Mouse (Mus musculus): ENCODE data around the gene Kcnj10. TPM values are rescaled to one million over a fixed set of nuclear protein-coding genes. Genes with fewer than 3 reads are reported as not detected.
A peak's percentile ranks its signal among the peaks of the same experiment; 100 is the strongest.

Kcnj10 gene
- polyA plus RNA-seq, 1 experiment from 2014 or later: 2.6 TPM

DNA sequence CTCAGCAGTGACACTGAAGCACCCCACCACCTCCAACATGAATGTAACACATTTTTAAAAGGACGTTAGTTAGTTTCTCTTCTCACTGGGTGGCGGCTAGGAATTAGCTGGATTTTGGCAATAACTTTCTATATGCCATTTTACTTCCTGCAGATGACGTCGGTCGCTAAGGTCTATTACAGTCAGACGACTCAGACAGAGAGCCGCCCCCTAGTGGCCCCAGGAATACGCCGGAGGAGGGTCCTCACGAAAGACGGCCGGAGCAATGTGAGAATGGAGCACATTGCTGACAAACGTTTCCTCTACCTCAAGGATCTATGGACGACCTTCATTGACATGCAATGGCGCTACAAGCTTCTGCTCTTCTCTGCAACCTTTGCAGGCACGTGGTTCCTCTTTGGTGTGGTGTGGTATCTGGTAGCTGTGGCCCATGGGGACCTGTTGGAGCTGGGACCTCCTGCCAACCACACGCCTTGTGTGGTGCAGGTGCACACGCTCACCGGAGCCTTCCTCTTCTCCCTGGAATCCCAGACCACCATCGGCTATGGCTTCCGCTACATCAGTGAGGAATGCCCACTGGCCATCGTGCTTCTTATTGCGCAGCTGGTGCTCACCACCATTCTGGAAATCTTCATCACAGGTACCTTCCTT is 27.9 kb downstream of the Kcnj10 start:
- WGBS: 33% methylated on average over 23 of the region's 23 CpGs
- H3K4me1 ChIP-seq (ENCODE audit: control insufficient read depth, insufficient read depth, low read length): no peaks in the 10 kb centered on the region
- H3K9me3 ChIP-seq (ENCODE audit: control insufficient read depth, low read length): no peaks in the 10 kb centered on the region
- no peaks in the 10 kb centered on the region for H3K27me3 ChIP-seq (ENCODE audit: control insufficient read depth, insufficient read depth, low read length)
- no peak overlapping the region for H3K4me3 ChIP-seq (ENCODE audit: low read depth, low read length)
- no peak overlapping the region for H3K4me2 ChIP-seq (ENCODE audit: low read depth, low read length)
- no peak overlapping the region for H3K9ac ChIP-seq (replicated peaks; ENCODE audit: low read depth, low read length)
- H3K36me3 ChIP-seq (ENCODE audit: control insufficient read depth, insufficient read depth, low read length): no peaks in the 10 kb centered on the region
- ATAC-seq (ENCODE audit: low read depth): peak; percentile 39
- H3K27ac ChIP-seq (ENCODE audit: low read depth, low read length): no peak overlapping the region

DNA sequence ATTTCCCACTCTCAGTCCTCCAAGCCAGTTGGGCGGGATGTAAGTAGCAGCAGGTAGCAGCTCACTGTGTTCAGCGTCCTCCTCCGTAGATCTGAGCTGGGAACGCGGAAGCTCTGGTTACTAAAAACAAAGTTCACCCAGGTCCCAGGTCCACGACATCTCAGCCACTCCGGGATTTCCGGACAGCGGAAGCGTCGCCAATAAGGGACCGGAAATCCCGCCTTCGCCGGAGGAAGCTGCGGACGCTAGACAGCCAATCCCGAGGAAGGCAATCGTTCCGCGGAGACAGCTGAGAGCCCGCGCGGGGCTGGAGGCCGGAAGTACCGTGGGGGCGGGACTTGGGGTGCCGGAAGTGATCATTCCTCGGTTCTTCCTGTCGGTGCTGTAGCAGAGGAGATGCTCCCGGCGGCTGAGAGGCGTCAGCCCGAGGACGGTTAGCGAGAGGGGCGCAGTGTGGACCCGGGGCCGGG is 35.2 kb downstream of the Kcnj10 start, which contains the start of gene Pigm:
Gene Pigm, plus strand, starts transcription at position 349 of the 470 bp plus-strand sequence.
- Histone ChIP-seq H3K4me1 (ENCODE audit: control insufficient read depth, insufficient read depth, low read length) (peaks cover 26% of the 10 kb centered on the region), H3K4me3 (ENCODE audit: low read depth, low read length) (peak within 1 kb of the TSS; percentile 95), H3K9ac (replicated peaks; ENCODE audit: low read depth, low read length) (peak within 1 kb of the TSS; percentile 78), H3K9me3 (ENCODE audit: control insufficient read depth, low read length) (no peaks in the 10 kb centered on the region), H3K4me2 (ENCODE audit: low read depth, low read length) (peak within 1 kb of the TSS; percentile 99), H3K36me3 (ENCODE audit: control insufficient read depth, insufficient read depth, low read length) (no peaks in the 10 kb centered on the region), H3K27ac (ENCODE audit: low read depth, low read length) (peak within 1 kb of the TSS; percentile 67), H3K27me3 (ENCODE audit: control insufficient read depth, insufficient read depth, low read length) (no peaks in the 10 kb centered on the region)
- WGBS: under 1% methylated on average over 32 of the region's 39 CpGs
- peak; percentile 99 for ATAC-seq (ENCODE audit: low read depth)

DNA sequence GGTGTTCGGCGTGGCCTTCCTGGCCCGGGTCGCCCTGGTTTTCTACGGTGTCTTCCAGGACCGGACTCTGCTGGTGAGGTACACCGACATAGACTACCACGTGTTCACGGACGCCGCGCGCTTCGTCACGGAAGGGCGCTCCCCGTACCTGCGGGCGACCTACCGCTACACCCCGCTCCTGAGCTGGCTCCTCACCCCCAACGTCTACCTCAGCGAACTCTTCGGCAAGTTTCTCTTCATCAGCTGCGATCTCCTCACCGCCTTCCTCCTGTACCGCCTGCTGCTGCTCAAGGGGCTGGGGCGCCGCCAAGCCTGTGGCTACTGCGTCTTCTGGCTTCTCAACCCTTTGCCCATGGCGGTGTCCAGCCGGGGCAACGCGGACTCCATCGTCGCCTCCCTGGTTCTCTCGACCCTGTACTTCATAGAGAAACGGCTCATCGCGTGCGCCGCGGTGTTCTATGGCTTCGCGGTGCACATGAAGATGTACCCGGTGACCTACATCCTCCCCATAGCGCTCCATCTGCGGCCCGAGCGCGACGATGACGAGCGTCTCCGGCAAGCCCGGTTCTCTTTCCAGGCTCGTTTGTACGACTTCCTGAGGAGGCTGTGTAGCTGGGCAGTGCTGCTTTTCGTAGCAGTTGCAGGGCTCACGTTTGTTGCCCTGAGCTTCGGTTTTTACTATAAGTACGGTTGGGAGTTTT is 35.9 kb downstream of the Kcnj10 start:
- ATAC-seq (ENCODE audit: low read depth): no peak; the same call in 1 of the 2 replicates
- 2% methylated on average over 62 of the region's 62 CpGs for WGBS
- Histone ChIP-seq H3K27me3 (ENCODE audit: control insufficient read depth, insufficient read depth, low read length) (no peaks in the 10 kb centered on the region), H3K9me3 (ENCODE audit: control insufficient read depth, low read length) (no peaks in the 10 kb centered on the region), H3K4me3 (ENCODE audit: low read depth, low read length) (peak overlapping the region; percentile 95), H3K9ac (replicated peaks; ENCODE audit: low read depth, low read length) (peak overlapping the region; percentile 78), H3K36me3 (ENCODE audit: control insufficient read depth, insufficient read depth, low read length) (no peaks in the 10 kb centered on the region), H3K4me2 (ENCODE audit: low read depth, low read length) (peak overlapping the region; percentile 99), H3K27ac (ENCODE audit: low read depth, low read length) (peak overlapping the region; percentile 67), H3K4me1 (ENCODE audit: control insufficient read depth, insufficient read depth, low read length) (peaks cover 28% of the 10 kb centered on the region)

DNA sequence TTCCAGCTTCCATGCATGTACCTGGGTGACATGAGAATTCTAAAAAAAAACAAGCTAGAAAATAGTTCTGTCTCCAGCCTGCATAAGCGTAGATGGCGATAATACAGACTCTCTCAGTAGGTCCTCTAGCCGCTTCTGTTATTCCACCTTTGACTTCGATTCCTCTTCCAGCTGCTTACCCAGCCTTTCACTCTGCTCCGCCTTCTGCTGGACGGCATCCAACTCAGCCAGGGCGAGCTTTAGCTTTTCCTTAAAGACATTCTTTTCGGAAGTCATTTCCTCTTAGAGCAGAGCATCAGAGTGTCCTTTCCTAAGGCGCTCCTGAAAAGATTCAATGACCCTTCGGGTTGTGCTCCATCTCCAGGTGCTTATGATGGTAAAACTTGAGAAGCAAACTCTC is 39.1 kb downstream of the Kcnj10 start:
- no peaks in the 10 kb centered on the region for H3K36me3 ChIP-seq (ENCODE audit: control insufficient read depth, insufficient read depth, low read length)
- no peaks in the 10 kb centered on the region for H3K9me3 ChIP-seq (ENCODE audit: control insufficient read depth, low read length)
- no peak for ATAC-seq (ENCODE audit: low read depth)
- 70% methylated on average over 10 of the region's 10 CpGs for WGBS
- no peak overlapping the region for H3K27ac ChIP-seq (ENCODE audit: low read depth, low read length)
- peaks cover 28% of the 10 kb centered on the region for H3K4me1 ChIP-seq (ENCODE audit: control insufficient read depth, insufficient read depth, low read length)
- H3K4me2 ChIP-seq (ENCODE audit: low read depth, low read length): peak overlapping the region; percentile 2; the same call in 1 of the 2 replicates
- H3K4me3 ChIP-seq (ENCODE audit: low read depth, low read length): no peak overlapping the region
- H3K9ac ChIP-seq (replicated peaks; ENCODE audit: low read depth, low read length): no peak overlapping the region
- H3K27me3 ChIP-seq (ENCODE audit: control insufficient read depth, insufficient read depth, low read length): no peaks in the 10 kb centered on the region

DNA sequence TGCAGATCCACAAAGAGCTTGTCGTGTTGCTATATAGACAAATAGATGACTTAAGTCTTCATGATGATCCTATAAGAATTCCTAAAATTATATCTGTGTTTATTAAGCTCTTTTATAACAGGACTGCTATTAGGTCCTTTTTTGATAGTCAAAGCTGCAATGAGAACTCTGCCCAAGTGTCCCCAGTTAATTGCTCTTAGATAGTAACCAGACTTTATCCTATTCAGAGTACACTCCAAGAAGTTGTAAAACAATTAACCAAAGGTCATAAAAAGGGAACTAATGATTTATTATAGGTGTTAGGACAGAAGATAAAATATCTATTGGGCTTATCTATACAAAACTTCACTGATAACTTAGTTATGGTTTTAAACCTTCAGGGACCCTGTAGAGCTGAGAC is 41.1 kb downstream of the Kcnj10 start:
- H3K4me3 ChIP-seq (ENCODE audit: low read depth, low read length): no peak overlapping the region
- peaks cover 27% of the 10 kb centered on the region for H3K4me1 ChIP-seq (ENCODE audit: control insufficient read depth, insufficient read depth, low read length)
- H3K4me2 ChIP-seq (ENCODE audit: low read depth, low read length): no peak overlapping the region
- H3K36me3 ChIP-seq (ENCODE audit: control insufficient read depth, insufficient read depth, low read length): no peaks in the 10 kb centered on the region
- WGBS: 90% methylated on average over 1 of the region's 1 CpGs
- H3K9me3 ChIP-seq (ENCODE audit: control insufficient read depth, low read length): no peaks in the 10 kb centered on the region
- H3K27ac ChIP-seq (ENCODE audit: low read depth, low read length): no peak overlapping the region
- no peak for ATAC-seq (ENCODE audit: low read depth)
- no peaks in the 10 kb centered on the region for H3K27me3 ChIP-seq (ENCODE audit: control insufficient read depth, insufficient read depth, low read length)
- H3K9ac ChIP-seq (replicated peaks; ENCODE audit: low read depth, low read length): no peak overlapping the region

DNA sequence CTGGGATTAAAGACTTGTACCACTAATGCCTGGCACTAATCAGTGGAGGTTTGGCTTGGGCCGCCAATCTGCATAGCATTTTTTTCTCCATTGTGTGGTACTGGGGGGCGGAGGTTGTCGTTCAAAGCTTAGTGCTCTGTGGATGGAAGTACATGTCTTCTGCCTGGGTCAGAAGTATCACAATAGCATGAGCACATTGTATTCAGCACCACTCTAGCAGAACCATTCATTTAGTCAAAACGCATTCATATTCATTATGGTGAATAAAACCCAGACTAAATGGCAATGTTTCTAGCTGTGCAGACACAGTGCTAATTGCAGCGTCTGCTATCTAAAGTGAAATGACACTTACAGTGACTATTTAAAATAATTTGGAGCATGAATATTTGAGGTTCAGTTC is 46.2 kb downstream of the Kcnj10 start:
- Histone ChIP-seq H3K27me3 (ENCODE audit: control insufficient read depth, insufficient read depth, low read length) (no peaks in the 10 kb centered on the region), H3K36me3 (ENCODE audit: control insufficient read depth, insufficient read depth, low read length) (no peaks in the 10 kb centered on the region), H3K27ac (ENCODE audit: low read depth, low read length) (no peak overlapping the region), H3K9me3 (ENCODE audit: control insufficient read depth, low read length) (no peaks in the 10 kb centered on the region), H3K4me3 (ENCODE audit: low read depth, low read length) (no peak overlapping the region), H3K4me1 (ENCODE audit: control insufficient read depth, insufficient read depth, low read length) (0 out of 2 replicates have a peak, but pooled peaks cover 3% of the 10 kb centered on the region), H3K9ac (replicated peaks; ENCODE audit: low read depth, low read length) (no peak overlapping the region), H3K4me2 (ENCODE audit: low read depth, low read length) (no peak overlapping the region)
- ATAC-seq (ENCODE audit: low read depth): no peak
- 71% methylated on average over 5 of the region's 5 CpGs for WGBS

DNA sequence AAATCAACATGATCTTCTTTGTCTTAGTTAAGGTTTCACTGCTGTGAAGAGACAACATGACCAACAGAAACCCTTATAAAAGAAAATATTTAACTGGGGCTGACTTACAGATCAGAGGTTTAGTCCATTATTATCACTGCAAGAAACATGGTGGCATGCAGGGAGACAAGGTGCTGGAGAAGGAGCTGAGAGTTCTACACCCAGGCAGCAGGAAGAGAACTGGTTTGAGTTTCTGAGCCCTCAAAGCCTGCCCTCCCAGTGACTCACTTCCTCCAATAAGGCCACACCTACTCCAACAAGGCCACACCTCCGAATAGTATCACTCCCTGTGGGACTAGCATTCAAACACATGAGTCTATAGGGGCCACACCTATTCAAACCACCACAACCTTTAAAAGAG is 49.8 kb downstream of the Kcnj10 start:
- no peak overlapping the region for H3K9ac ChIP-seq (replicated peaks; ENCODE audit: low read depth, low read length)
- 0 out of 2 replicates have a peak, but pooled peaks cover 3% of the 10 kb centered on the region for H3K4me1 ChIP-seq (ENCODE audit: control insufficient read depth, insufficient read depth, low read length)
- no peaks in the 10 kb centered on the region for H3K36me3 ChIP-seq (ENCODE audit: control insufficient read depth, insufficient read depth, low read length)
- H3K27me3 ChIP-seq (ENCODE audit: control insufficient read depth, insufficient read depth, low read length): no peaks in the 10 kb centered on the region
- H3K27ac ChIP-seq (ENCODE audit: low read depth, low read length): no peak overlapping the region
- H3K4me2 ChIP-seq (ENCODE audit: low read depth, low read length): no peak overlapping the region
- H3K9me3 ChIP-seq (ENCODE audit: control insufficient read depth, low read length): no peaks in the 10 kb centered on the region
- ATAC-seq (ENCODE audit: low read depth): no peak
- no peak overlapping the region for H3K4me3 ChIP-seq (ENCODE audit: low read depth, low read length)
- WGBS: 76% methylated on average over 1 of the region's 1 CpGs

DNA sequence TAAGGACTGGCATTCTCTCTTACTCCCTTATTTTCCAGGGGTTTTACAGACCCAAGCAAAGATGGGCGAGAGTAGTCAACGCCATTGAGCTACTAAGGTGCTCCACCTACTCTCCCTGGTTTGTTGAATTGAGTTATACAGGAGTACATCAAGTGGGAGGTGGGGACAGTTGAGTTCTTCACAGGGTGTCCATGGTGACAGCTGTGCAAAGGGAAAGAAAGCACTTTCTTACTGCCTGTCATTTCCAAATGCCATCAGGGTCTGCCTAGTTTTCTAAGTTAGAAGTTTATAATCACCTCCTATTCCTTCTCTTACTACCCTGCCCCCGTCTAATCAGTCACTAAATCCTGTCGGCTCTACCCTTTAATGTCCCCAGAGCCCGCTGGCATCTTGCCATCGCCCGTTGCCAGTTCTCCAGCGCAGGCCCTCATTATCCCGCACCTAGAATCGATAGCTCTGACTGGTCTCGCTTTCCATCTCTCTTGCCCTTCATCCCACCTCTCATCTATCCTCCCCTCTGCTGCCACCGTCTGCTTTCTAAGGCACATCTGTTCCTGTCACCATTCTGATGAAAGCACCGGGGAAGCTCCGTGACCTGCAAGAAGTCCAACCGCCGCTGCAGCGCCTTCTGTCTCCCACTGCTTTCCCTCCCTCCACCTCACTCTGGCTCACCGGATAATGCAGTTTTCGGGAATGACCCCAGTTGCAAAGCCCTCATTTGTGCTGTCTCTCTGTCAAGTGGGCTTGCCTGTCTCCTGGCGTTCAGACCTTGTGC is 51.0 kb downstream of the Kcnj10 start:
- Histone ChIP-seq H3K27me3 (ENCODE audit: control insufficient read depth, insufficient read depth, low read length) (no peaks in the 10 kb centered on the region), H3K36me3 (ENCODE audit: control insufficient read depth, insufficient read depth, low read length) (no peaks in the 10 kb centered on the region), H3K4me1 (ENCODE audit: control insufficient read depth, insufficient read depth, low read length) (0 out of 2 replicates have a peak, but pooled peaks cover 3% of the 10 kb centered on the region), H3K27ac (ENCODE audit: low read depth, low read length) (no peak overlapping the region), H3K9me3 (ENCODE audit: control insufficient read depth, low read length) (no peaks in the 10 kb centered on the region), H3K9ac (replicated peaks; ENCODE audit: low read depth, low read length) (no peak overlapping the region), H3K4me3 (ENCODE audit: low read depth, low read length) (no peak overlapping the region), H3K4me2 (ENCODE audit: low read depth, low read length) (peak overlapping the region; percentile 34)
- 10% methylated on average over 20 of the region's 20 CpGs for WGBS
- ATAC-seq (ENCODE audit: low read depth): peak; percentile 29; the same call in 1 of the 2 replicates

Measured in neural tube, embryonic 14.5 days (tissue).